Mouse (Mus musculus): ENCODE measurements around the gene Soga1. TPM values are rescaled to one million over a fixed set of nuclear protein-coding genes. Genes with fewer than 3 reads are reported as not detected.

The Soga1 gene
- polyA plus RNA-seq, 1 experiment from 2014 or later = 1.4 TPM

DNA sequence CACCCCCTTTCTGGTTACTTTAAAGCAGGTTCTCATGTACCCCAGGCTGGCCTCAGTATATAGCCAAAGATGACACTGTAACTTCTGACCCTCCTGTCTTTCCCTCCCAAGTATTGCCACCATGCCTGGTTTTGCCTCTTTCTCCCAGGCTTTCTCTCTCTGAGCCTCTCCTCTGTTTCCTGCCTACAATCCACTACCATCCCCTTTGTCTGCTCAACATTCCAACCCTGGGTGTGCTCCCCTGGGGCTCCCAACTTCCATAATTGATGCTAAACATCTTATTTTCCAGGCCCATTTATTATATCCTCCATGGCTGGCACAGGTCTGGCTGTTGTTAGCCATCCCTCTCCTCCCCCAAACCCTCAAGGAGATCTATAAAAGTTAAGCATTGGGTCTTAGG is 70.5 kb downstream of the Soga1 start:
- no peak for ATAC-seq (ENCODE audit: insufficient read depth)
- H3K4me3 ChIP-seq (replicated peaks) = no peak overlapping the region
- no peak overlapping the region for H3K4me2 ChIP-seq
- H3K27me3 ChIP-seq = no peaks in the 10 kb centered on the region
- no peak overlapping the region for H3K27ac ChIP-seq (replicated peaks)
- no peaks in the 10 kb centered on the region for H3K9me3 ChIP-seq (replicated peaks)
- H3K9ac ChIP-seq = no peak overlapping the region
- peaks cover 22% of the 10 kb centered on the region for H3K36me3 ChIP-seq (replicated peaks)
- H3K4me1 ChIP-seq (replicated peaks) = peaks cover 54% of the 10 kb centered on the region

GRCm38 (mm10) chr2:157007234-157007596 is 71.8 kb downstream of the Soga1 start:
- Histone ChIP-seq H3K9ac (peak overlapping the region; percentile 88), H3K9me3 (replicated peaks) (no peaks in the 10 kb centered on the region), H3K4me3 (replicated peaks) (peak overlapping the region; percentile 79), H3K36me3 (replicated peaks) (peaks cover 35% of the 10 kb centered on the region), H3K27me3 (no peaks in the 10 kb centered on the region), H3K4me2 (peak overlapping the region; percentile 78), H3K4me1 (replicated peaks) (peaks cover 49% of the 10 kb centered on the region), H3K27ac (replicated peaks) (peak overlapping the region; percentile 88)
- no peak for ATAC-seq (ENCODE audit: insufficient read depth)
- 28% methylated on average over 5 of the region's 5 CpGs for WGBS (ENCODE audit: insufficient replicate concordance)

GRCm38 (mm10) chr2:157006511-157007233 is 72.4 kb downstream of the Soga1 start, which contains the start of gene Dsn1:
Gene Dsn1 (minus strand): TSS chr2:157007154.
- peak within 1 kb of the TSS; percentile 78 for H3K4me2 ChIP-seq
- peaks cover 40% of the 10 kb centered on the region for H3K36me3 ChIP-seq (replicated peaks)
- H3K27ac ChIP-seq (replicated peaks) = peak within 1 kb of the TSS; percentile 88
- H3K4me3 ChIP-seq (replicated peaks) = peak within 1 kb of the TSS; percentile 79
- WGBS (ENCODE audit: insufficient replicate concordance) = under 1% methylated on average over 56 of the region's 56 CpGs
- peaks cover 45% of the 10 kb centered on the region for H3K4me1 ChIP-seq (replicated peaks)
- H3K9me3 ChIP-seq (replicated peaks) = no peaks in the 10 kb centered on the region
- no peaks in the 10 kb centered on the region for H3K27me3 ChIP-seq
- ATAC-seq (ENCODE audit: insufficient read depth) = peak; percentile 84
- H3K9ac ChIP-seq = peak within 1 kb of the TSS; percentile 88

GRCm38 (mm10) chr2:157002321-157002720 is 76.7 kb downstream of the Soga1 start:
- H3K36me3 ChIP-seq (replicated peaks) = peaks cover 84% of the 10 kb centered on the region
- no peak overlapping the region for H3K9ac ChIP-seq
- no peaks in the 10 kb centered on the region for H3K9me3 ChIP-seq (replicated peaks)
- no peak overlapping the region for H3K27ac ChIP-seq (replicated peaks)
- peaks cover 26% of the 10 kb centered on the region for H3K4me1 ChIP-seq (replicated peaks)
- no peaks in the 10 kb centered on the region for H3K27me3 ChIP-seq
- H3K4me3 ChIP-seq (replicated peaks) = no peak overlapping the region
- 93% methylated on average over 4 of the region's 4 CpGs for WGBS (ENCODE audit: insufficient replicate concordance)
- no peak for ATAC-seq (ENCODE audit: insufficient read depth)
- no peak overlapping the region for H3K4me2 ChIP-seq

- no peak overlapping the region for H3K27ac ChIP-seq (replicated peaks)
- H3K9ac ChIP-seq = no peak overlapping the region
- no peak overlapping the region for H3K4me3 ChIP-seq (replicated peaks)
- peaks cover 98% of the 10 kb centered on the region for H3K36me3 ChIP-seq (replicated peaks)
- H3K27me3 ChIP-seq = no peaks in the 10 kb centered on the region
- H3K9me3 ChIP-seq (replicated peaks) = no peaks in the 10 kb centered on the region
- no peak overlapping the region for H3K4me2 ChIP-seq
- 89% methylated on average over 5 of the region's 5 CpGs for WGBS (ENCODE audit: insufficient replicate concordance)
- 0 out of 2 replicates have a peak, but pooled peaks cover 3% of the 10 kb centered on the region for H3K4me1 ChIP-seq (replicated peaks)
- ATAC-seq (ENCODE audit: insufficient read depth) = no peak
Measured at GRCm38 (mm10) chr2:156998263-156998662, 80.8 kb downstream of the Soga1 start.

DNA sequence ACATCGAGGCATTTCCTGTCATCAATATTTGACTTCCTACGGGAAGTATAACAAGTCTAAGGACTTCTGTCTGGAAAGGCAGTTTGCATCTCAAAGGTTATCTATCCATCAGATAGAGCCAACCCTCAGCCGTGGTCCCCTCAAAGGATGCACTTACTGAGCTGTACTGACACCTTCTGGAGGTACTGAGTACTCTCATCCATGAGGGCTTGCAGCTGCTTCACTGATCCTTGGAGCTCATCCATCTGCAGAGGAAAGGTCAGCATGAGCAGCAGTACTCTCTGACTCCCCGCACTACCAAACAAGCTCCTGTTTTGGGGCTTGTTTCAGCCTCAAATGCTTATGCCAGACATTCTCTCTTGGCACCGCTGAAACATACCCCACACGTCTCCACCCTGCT is 82.5 kb downstream of the Soga1 start:
- no peak overlapping the region for H3K27ac ChIP-seq (replicated peaks)
- H3K36me3 ChIP-seq (replicated peaks) = peaks cover 87% of the 10 kb centered on the region
- WGBS (ENCODE audit: insufficient replicate concordance) = 66% methylated on average over 6 of the region's 6 CpGs
- no peaks in the 10 kb centered on the region for H3K9me3 ChIP-seq (replicated peaks)
- ATAC-seq (ENCODE audit: insufficient read depth) = no peak
- no peak overlapping the region for H3K4me3 ChIP-seq (replicated peaks)
- no peaks in the 10 kb centered on the region for H3K27me3 ChIP-seq
- H3K4me2 ChIP-seq = no peak overlapping the region
- peaks cover 8% of the 10 kb centered on the region for H3K4me1 ChIP-seq (replicated peaks)
- no peak overlapping the region for H3K9ac ChIP-seq

DNA sequence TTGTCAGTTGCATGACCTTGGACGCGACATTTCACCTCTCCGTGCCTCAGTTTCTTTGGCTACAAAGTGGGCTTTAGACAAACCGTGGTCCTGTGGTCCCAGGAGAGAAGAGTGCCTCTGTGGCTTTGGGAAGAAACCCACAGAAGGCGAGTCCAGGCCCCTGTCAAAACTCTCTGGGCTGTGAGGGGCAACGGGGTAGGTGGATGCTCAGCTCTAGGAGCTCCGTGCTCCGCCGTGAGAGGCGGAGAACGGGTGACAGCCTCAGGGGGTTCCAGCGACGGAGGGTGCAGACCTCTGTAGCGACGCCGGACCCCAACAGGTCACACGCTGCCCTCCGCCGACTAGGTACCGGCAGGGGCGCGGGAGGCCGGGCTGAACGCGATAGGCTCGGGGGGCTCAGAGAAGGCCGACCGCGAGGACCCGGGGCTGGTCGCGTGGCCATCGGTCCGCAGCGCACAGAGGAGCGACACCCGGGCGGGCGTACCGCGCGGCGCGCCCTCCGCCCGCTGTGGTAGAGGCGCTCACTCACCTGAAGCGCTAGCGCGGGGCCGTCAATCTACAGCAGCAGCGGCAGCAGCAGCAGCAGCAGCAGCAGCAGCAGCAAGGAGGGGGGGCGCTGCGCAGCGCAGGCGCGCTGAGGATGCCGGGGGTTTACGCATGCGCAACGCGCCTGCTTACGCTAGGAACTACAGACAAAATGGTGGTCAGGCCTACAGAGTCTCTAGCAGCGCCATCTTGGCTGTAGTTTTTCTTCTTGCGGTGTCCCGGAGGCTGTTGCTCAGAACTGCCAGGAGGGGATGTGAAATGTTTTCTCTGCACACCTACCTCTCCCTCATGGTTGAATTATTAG is 87.4 kb downstream of the Soga1 start, which contains the start of gene Ndrg3:
Gene Ndrg3 (minus strand): TSS at position 587 of the 850 bp plus-strand sequence.
- Histone ChIP-seq H3K4me1 (replicated peaks) (peaks cover 45% of the 10 kb centered on the region), H3K4me2 (peak within 1 kb of the TSS; percentile 88), H3K36me3 (replicated peaks) (peaks cover 38% of the 10 kb centered on the region), H3K4me3 (replicated peaks) (peak within 1 kb of the TSS; percentile 99), H3K9me3 (replicated peaks) (no peaks in the 10 kb centered on the region), H3K27me3 (no peaks in the 10 kb centered on the region), H3K9ac (peak within 1 kb of the TSS; percentile 99), H3K27ac (replicated peaks) (peak within 1 kb of the TSS; percentile 94)
- WGBS (ENCODE audit: insufficient replicate concordance) = under 1% methylated on average over 66 of the region's 66 CpGs
- peak; percentile 94 for ATAC-seq (ENCODE audit: insufficient read depth)

DNA sequence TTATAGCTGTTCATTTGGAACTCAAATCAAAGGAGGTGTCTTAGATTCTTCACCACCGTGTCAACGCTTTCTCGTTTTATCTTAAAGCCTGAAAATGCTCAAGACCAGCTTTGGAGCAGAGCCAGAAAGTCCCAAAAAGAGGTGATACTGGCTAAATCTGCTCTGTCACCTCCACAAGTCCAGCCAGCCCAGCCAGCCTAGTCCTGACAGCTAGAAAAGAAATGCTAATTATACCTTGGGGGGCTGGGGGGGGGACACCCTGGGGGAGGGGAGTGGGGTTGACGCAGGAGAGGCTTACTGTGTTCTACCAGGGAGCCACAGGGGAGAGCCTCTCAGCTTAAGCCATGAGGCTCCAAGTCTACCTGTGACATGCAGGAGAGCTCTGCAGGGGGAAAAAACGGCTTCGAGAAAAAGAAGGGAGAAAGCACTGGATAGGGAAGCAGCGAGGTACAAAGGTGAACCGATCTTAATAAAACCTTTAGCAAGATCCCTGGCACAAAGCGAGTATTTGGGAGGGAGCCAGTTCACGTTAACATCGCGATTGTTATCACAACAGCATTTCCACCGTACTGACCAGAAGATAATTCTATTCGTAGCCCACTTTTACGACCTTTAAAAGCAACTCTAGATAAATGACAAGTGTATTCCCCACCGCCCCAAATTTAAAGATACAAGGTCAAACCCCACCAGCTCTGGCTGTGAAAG is 88.2 kb downstream of the Soga1 start:
- H3K27ac ChIP-seq (replicated peaks) = peak overlapping the region; percentile 94
- no peak for ATAC-seq (ENCODE audit: insufficient read depth)
- WGBS (ENCODE audit: insufficient replicate concordance) = 4% methylated on average over 16 of the region's 16 CpGs
- peak overlapping the region; percentile 88 for H3K4me2 ChIP-seq
- no peaks in the 10 kb centered on the region for H3K27me3 ChIP-seq
- H3K4me3 ChIP-seq (replicated peaks) = peak overlapping the region; percentile 99
- no peaks in the 10 kb centered on the region for H3K9me3 ChIP-seq (replicated peaks)
- peaks cover 45% of the 10 kb centered on the region for H3K4me1 ChIP-seq (replicated peaks)
- peaks cover 30% of the 10 kb centered on the region for H3K36me3 ChIP-seq (replicated peaks)
- peak overlapping the region; percentile 99 for H3K9ac ChIP-seq

DNA sequence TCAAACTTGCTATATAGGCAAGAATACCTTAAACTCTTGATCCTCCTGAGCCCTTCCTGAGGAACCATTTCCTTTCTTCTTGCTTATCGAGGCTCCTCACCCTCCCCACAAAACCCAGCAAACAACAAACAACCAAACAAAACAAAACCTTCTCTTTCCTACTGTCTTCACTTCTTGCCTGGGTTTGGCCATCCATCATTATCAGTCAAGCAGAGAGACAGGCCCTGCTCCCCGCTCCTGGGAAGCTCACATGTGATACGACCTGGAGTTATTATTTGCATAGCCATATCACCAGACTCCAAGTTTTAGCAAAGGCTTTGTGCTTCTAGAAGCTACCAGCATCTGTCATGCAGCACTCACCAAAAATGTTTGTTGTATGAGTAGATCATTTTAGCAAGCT is 91.7 kb downstream of the Soga1 start:
- H3K9ac ChIP-seq = no peak overlapping the region
- 41% methylated on average over 3 of the region's 3 CpGs for WGBS (ENCODE audit: insufficient replicate concordance)
- no peak for ATAC-seq (ENCODE audit: insufficient read depth)
- no peak overlapping the region for H3K4me2 ChIP-seq
- H3K27me3 ChIP-seq = no peaks in the 10 kb centered on the region
- peaks cover 58% of the 10 kb centered on the region for H3K4me1 ChIP-seq (replicated peaks)
- H3K4me3 ChIP-seq (replicated peaks) = no peak overlapping the region
- 0 out of 2 replicates have a peak, but pooled peaks cover 2% of the 10 kb centered on the region for H3K36me3 ChIP-seq (replicated peaks)
- no peak overlapping the region for H3K27ac ChIP-seq (replicated peaks)
- no peaks in the 10 kb centered on the region for H3K9me3 ChIP-seq (replicated peaks)

GRCm38 (mm10) chr2:156982864-156983263 is 96.2 kb downstream of the Soga1 start:
- 0 out of 2 replicates have a peak overlapping the region, but pooled peaks have one; percentile 1 for H3K4me3 ChIP-seq (replicated peaks)
- 0 out of 2 replicates have a peak overlapping the region, but pooled peaks have one; percentile 20 for H3K9ac ChIP-seq
- peaks cover 6% of the 10 kb centered on the region; the same call in 1 of the 2 replicates for H3K36me3 ChIP-seq (replicated peaks)
- H3K4me2 ChIP-seq = peak overlapping the region; percentile 59
- no peaks in the 10 kb centered on the region for H3K27me3 ChIP-seq
- no peaks in the 10 kb centered on the region for H3K9me3 ChIP-seq (replicated peaks)
- ATAC-seq (ENCODE audit: insufficient read depth) = peak; percentile 96
- peaks cover 40% of the 10 kb centered on the region for H3K4me1 ChIP-seq (replicated peaks)
- peak overlapping the region; percentile 93 for H3K27ac ChIP-seq (replicated peaks)
- WGBS (ENCODE audit: insufficient replicate concordance) = 19% methylated on average over 2 of the region's 2 CpGs
